Mouse (Mus musculus) heart, postnatal 0 days (tissue): Measurements from ENCODE around the gene Poldip3.

ENCODE experiments used
- CTCF ChIP-seq: IDR thresholded peaks from 2 replicates; pipeline ENCODE4 v1.5.1; 2016; ENCODE audit warnings: antibody characterized with exemption, control low read depth, low read depth
- EP300 ChIP-seq: IDR thresholded peaks from 2 replicates; pipeline ENCODE4 v1.6.1; 2016; ENCODE audit warnings: antibody characterized with exemption, low read depth

- TF ChIP-seq EP300, result no peak
- TF ChIP-seq CTCF, result no peak
These were observed 13.5 kb downstream of the Poldip3 start for GRCm38 (mm10) chr15:83135654-83136053.
